Mouse (Mus musculus) bone marrow macrophage, adult 2 months (primary cell): ENCODE data around the gene Dctn5.

Experiments used
- CTCF ChIP-seq: IDR thresholded peaks from 2 replicates; pipeline ENCODE4 v1.5.1; 2012; ENCODE audit warnings: low read depth, mild to moderate bottlenecking, low read length, moderate library complexity
- POLR2A ChIP-seq: IDR thresholded peaks from 2 replicates; pipeline ENCODE4 v1.6.1; 2012; ENCODE audit warnings: mild to moderate bottlenecking, low read depth, low read length, borderline replicate concordance

- TF ChIP-seq POLR2A (no peak), CTCF (0 out of 2 replicates have a peak, but pooled peaks have one; percentile 20)
These were observed 33.6 kb upstream of the Dctn5 start for GRCm38 (mm10) chr7:122099222-122099621.
